Mouse (Mus musculus) myocyte (in vitro differentiated cells): ENCODE measurements around the gene Cyp19a1.

ENCODE experiments used
- CEBPB ChIP-seq: IDR thresholded peaks from 2 replicates; pipeline ENCODE4 v1.6.1; 2011; ENCODE audit warnings: mild to moderate bottlenecking, moderate library complexity; ENCODE audit not compliant: poor library complexity, insufficient read depth, severe bottlenecking
- E2F4 ChIP-seq: IDR thresholded peaks from one replicate; pipeline ENCODE4 v1.6.1; 2011; ENCODE audit warnings: mild to moderate bottlenecking, control low read depth, moderate library complexity; ENCODE audit not compliant: insufficient read depth
- MAX ChIP-seq: IDR thresholded peaks from one replicate; pipeline ENCODE4 v1.6.1; 2011; ENCODE audit warnings: low read depth, mild to moderate bottlenecking, control low read depth
- MYOD1 ChIP-seq, 3 experiments: IDR thresholded peaks; one replicate each; pipeline ENCODE4 v1.6.1; 2011; ENCODE audit warnings: control low read depth in 2 of 3, low read depth in 2 of 3, mild to moderate bottlenecking in 2 of 3, moderate library complexity in 1 of 3; ENCODE audit not compliant: insufficient read length in 2 of 3, control insufficient read depth in 1 of 3
- MYOG ChIP-seq, 3 experiments: IDR thresholded peaks; one replicate each; pipeline ENCODE4 v1.6.1; 2011; ENCODE audit warnings: control low read depth in 2 of 3, low read depth in 2 of 3, mild to moderate bottlenecking in 2 of 3; ENCODE audit not compliant: insufficient read length in 2 of 3, control insufficient read depth in 1 of 3, insufficient read depth in 1 of 3
- POLR2A ChIP-seq: IDR thresholded peaks from one replicate; pipeline ENCODE4 v1.6.1; 2011; ENCODE audit warnings: low read depth, mild to moderate bottlenecking, control low read depth, moderate library complexity; ENCODE audit not compliant: insufficient read length
- POLR2AphosphoS2 ChIP-seq: IDR thresholded peaks from one replicate; pipeline ENCODE4 v1.6.1; 2011; ENCODE audit warnings: low read depth, control low read depth; ENCODE audit not compliant: insufficient read length
- REST ChIP-seq: IDR thresholded peaks from one replicate; pipeline ENCODE4 v1.6.1; 2011; ENCODE audit warnings: mild to moderate bottlenecking, control low read depth, moderate library complexity; ENCODE audit not compliant: insufficient read depth, insufficient read length
- SRF ChIP-seq: IDR thresholded peaks from one replicate; pipeline ENCODE4 v1.6.1; 2011; ENCODE audit warnings: low read depth; ENCODE audit not compliant: control insufficient read depth, insufficient read length
- TCF12 ChIP-seq: IDR thresholded peaks from one replicate; pipeline ENCODE4 v1.6.1; 2011; ENCODE audit warnings: mild to moderate bottlenecking, control low read depth; ENCODE audit not compliant: poor library complexity, insufficient read depth, severe bottlenecking
- USF1 ChIP-seq: IDR thresholded peaks from one replicate; pipeline ENCODE4 v1.6.1; 2011; ENCODE audit warnings: low read depth, mild to moderate bottlenecking, control low read depth, moderate library complexity

DNA sequence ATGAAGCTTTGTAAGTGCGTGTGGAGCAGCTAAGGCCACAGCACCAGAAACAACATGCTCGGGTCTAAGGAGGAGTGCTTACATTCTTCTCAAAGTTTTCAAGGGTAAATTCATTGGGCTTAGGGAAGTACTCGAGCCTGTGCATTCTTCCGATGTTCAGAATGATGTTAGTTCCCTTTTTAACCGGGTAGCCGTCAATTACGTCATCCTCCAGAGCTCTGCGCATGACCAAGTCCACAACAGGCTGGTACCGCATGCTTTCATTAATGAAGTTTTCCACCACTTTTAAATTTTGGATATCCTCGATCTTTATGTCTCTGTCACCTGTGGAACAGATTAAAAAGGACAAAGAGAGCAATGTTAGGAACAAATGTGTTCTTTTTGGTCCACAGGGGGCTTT, 99.5 kb downstream of the Cyp19a1 start:
- TF ChIP-seq E2F4: no peak
- TF ChIP-seq MYOD1 (IDR thresholded peaks at IDR 0.05; ENCODE audit: control insufficient read depth in 1 of 3, insufficient read length in 2 of 3, low read depth in 2 of 3): no peak
- no peak for TF ChIP-seq POLR2A
- no peak for TF ChIP-seq MYOG (IDR thresholded peaks at IDR 0.05; ENCODE audit: control insufficient read depth in 1 of 3, insufficient read depth in 1 of 3, insufficient read length in 2 of 3, low read depth in 2 of 3)
- TF ChIP-seq CEBPB: no peak
- no peak for TF ChIP-seq MAX
- TF ChIP-seq POLR2AphosphoS2: no peak
- no peak for TF ChIP-seq USF1
- TF ChIP-seq SRF: no peak
- no peak for TF ChIP-seq TCF12
- TF ChIP-seq REST: no peak
